Mouse (Mus musculus): ENCODE measurements around the gene Gm12355.

GRCm38 (mm10) chr11:98630646-98631045 is 5.2 kb upstream of the Gm12355 start:
- TF ChIP-seq MAX (IDR thresholded peaks at IDR 0.05; ENCODE audit: low read depth) = no peak
- TF ChIP-seq POLR2A (IDR thresholded peaks at IDR 0.05; ENCODE audit: insufficient read length, low read depth) = no peak
- TF ChIP-seq MYOG (IDR thresholded peaks at IDR 0.05; ENCODE audit: control insufficient read depth in 1 of 3, insufficient read depth in 1 of 3, insufficient read length in 2 of 3, low read depth in 2 of 3) = no peak
- no peak for TF ChIP-seq USF1 (IDR thresholded peaks at IDR 0.05; ENCODE audit: low read depth)
- no peak for TF ChIP-seq POLR2AphosphoS2 (IDR thresholded peaks at IDR 0.05; ENCODE audit: insufficient read length, low read depth)
- no peak for TF ChIP-seq E2F4 (IDR thresholded peaks at IDR 0.05; ENCODE audit: insufficient read depth)
- TF ChIP-seq TCF12 (IDR thresholded peaks at IDR 0.05; ENCODE audit: insufficient read depth, poor library complexity, severe bottlenecking) = no peak
- no peak for TF ChIP-seq TCF3 (IDR thresholded peaks at IDR 0.05; ENCODE audit: insufficient read length, low read depth)
- no peak for TF ChIP-seq CEBPB (IDR thresholded peaks at IDR 0.05; ENCODE audit: insufficient read depth, poor library complexity, severe bottlenecking)
